Mouse (Mus musculus): ENCODE results near the gene Tmem167. TPM values are rescaled to one million over a fixed set of nuclear protein-coding genes. Genes with fewer than 3 reads are reported as not detected.

Tmem167 gene
- total RNA-seq, 2 experiments from 2014 or later, result 20.8 to 23.0 TPM

DNA sequence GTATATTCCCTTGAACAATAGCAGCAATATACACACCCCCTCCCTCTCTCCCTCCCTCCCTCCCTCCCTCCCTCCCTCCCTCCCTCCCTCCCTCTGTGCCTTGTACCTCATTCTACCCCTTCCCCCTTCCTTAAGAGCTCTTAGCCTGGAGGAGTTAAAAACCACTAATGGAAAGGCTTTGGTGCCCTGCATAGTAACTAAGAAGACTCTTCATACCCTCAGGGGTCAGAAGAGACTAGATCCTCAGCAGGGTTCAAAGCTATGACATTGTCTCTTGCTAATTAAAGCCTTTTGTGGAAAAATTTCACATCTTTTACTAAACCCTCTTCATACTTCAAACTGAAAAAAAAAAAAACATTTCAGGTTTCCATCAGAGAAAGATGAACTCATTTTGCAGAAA is 93.3 kb downstream of the Tmem167 start:
- no peak for DNase-seq (ENCODE audit: low spot score in 2 of 2)

GRCm38 (mm10) chr13:90183536-90183935 is 94.6 kb downstream of the Tmem167 start:
- DNase-seq (ENCODE audit: low spot score in 2 of 2), result no peak

DNA sequence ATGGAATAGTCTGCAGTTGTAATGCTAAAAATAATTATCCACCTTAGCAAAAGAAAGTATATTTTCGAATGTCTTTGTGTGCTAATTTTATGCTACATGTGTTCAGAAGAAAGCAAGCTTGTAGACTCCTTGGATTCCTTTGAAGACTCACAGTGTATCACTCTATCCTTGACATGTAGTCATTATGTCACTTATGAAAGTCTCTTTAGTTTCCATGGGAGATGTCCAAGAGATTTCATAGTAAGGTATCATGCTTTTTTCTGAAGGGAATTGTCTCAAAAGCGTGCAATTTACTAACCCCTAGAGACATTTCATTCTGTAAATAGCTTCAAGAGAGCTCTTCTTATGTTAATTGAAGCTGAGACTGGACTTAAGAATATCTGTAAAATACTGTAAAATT is 97.8 kb downstream of the Tmem167 start:
- DNase-seq (ENCODE audit: low spot score in 2 of 2), result no peak

DNA sequence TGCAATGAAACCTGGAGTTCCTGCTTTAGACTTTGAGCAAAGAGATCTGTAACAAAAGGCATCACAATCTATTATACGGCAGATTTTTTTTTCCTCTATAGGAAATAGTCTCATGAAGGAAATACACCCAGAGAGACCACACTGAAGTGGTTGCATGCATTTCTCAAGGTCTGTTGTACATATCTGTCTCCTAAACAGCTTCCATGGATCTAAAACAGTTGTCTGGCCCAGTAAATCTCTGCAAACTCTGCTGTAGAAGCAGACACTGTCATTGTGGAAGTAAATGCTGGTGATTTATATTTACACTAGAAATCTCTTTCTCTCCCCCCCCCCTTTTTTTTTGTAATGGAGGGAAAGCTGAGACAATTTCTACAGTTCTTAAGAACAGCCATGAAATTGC is 99.1 kb downstream of the Tmem167 start:
- DNase-seq (ENCODE audit: low spot score in 2 of 2), result no peak

DNA sequence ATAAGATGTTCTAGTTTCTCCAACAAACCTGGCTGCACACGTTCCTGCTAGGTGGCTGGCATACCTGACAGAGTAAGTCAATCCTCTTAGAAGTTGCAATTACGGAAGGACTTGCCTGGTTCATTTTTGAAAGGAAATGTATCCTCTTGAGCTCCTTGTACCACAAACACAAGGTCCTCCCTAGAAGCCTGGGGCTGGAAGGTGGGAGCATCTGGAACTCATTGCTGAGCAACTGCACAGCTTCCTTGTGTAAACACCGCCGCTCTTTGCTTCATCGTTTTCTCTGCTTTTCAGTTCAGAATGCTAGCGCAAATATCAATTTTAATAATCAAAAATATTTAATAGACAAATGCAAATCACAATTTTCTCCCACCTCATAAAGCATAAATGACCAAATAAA is 102.9 kb downstream of the Tmem167 start:
- no peak for DNase-seq (ENCODE audit: low spot score in 2 of 2)

Other genes starting within 250 kb of the Tmem167 start
- gene Xrcc4, start 485 bp downstream of the Tmem167 start, total RNA-seq (2021), result 10 to 100 TPM in 1 of 2 experiments, 1 to 10 TPM in 1; 9.9 to 10.7 TPM